Mouse (Mus musculus) megakaryocyte, embryonic 14.5 days (primary cell): ENCODE data around the gene Pltp.

Experiments
- FLI1 ChIP-seq: IDR thresholded peaks from 2 replicates; pipeline ENCODE4 v1.6.1; 2012; ENCODE audit warnings: low read length, inconsistent platforms, mixed read lengths
- GATA1 ChIP-seq: IDR thresholded peaks from 3 replicates; pipeline ENCODE4 v1.6.1; 2012; ENCODE audit warnings: mixed read lengths, low read length, inconsistent platforms, borderline replicate concordance

DNA sequence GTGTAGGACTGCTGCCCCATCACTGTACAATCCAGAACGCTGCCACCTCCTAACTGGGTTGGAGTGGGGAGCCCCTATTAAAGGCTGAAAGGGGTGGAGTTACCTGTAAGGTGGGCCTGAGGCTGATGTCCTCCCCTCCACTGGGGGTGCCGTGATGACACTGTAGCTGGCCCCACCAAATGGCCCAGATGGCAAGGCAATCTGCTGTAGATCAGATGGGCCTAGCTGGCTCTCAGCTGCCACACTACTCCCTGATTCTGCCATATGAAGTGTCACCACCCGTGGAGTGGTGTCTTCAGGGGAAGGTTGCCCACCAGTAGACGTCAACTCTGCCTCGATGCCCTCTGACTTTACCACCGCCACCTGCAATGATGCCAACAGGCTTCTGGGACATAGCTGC is 38.4 kb upstream of the Pltp start:
- TF ChIP-seq GATA1 (no peak), FLI1 (no peak)
